Mouse (Mus musculus) adrenal gland (tissue): ENCODE measurements around the gene Myt1.
"Not testable (repeated sequence)": the region's sequence is repeated elsewhere in the genome, so short reads cannot be mapped to it uniquely, and the experiment has no call there.

Source experiments
- intact Hi-C: fragments of 180-260 bp; cut with DNase I; formaldehyde crosslinking; loops from one replicate; pipeline ENCODE4 v1.15.1; 2025

The Myt1 gene

DNA sequence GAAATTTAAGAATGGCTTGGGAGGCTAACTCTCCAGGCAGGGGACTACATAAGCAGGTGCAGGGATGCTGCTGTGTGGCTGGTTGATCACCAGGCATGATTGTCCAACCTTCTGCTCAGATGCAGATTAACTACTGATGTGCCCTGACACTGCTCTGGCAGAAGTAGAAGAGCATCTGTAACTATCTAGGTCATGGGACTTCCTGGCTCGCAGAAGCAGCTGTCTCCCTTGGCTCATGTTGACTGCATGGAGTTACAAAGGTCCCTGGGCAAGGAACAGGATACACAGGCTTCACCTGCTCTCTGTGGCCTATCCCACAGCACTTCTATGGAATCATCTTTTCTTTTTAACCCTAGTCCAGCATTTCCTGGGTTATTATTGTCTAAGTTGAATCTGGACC lies 12.7 kb downstream of the Myt1 start:
- intact Hi-C loops, result no loop called here

DNA sequence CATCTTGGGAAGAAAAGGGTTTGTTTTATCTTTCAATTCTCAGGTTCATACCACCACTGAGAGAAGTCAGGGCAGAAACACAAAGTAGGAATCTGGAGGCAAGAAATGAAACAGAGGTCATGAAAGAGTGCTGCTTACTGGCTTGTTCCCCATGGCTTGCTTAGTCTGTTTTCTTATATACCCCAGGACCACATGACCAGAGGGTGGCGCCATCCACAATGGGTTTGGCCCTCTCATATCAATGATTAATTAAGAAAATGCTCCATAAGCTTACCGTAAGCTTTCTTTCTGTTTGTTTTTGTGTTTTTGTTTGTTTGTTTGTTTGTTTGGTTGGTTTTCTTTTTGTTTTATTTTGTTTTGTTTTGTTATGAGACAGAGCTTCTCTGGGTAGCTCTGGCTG lies 14.6 kb downstream of the Myt1 start:
- intact Hi-C loops, result loop anchor here (2.0 kb wide), 1 partner anchor 89 kb away; no protein-coding TSS in a partner anchor

GRCm38 (mm10) chr2:181781421-181781820 lies 18.3 kb downstream of the Myt1 start:
- intact Hi-C loops, result no loop called here

GRCm38 (mm10) chr2:181787852-181788251 lies 24.7 kb downstream of the Myt1 start:
- intact Hi-C loops, result no loop called here

- intact Hi-C loops, result no loop called here
Measured at GRCm38 (mm10) chr2:181789396-181789795, 26.3 kb downstream of the Myt1 start.

DNA sequence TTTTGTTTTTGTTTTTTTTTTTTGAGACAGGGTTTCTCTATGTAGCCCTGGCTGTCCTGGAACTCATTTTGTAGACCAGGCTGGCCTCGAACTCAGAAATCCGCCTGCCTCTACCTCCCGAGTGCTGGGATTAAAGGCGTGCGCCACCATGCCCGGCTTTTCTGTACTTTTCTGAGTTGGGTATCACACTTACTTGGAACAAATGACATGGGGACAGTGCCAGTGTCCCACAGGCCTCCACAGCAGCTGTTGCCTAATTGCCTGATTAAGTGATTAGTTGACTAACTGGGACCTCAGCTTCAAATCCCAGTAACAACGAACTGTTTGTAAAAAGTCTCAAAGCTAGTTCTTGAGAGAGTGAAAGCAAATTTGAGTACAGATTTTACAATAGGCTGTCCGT lies 30.1 kb downstream of the Myt1 start:
- intact Hi-C loops, result not testable (repeated sequence)

DNA sequence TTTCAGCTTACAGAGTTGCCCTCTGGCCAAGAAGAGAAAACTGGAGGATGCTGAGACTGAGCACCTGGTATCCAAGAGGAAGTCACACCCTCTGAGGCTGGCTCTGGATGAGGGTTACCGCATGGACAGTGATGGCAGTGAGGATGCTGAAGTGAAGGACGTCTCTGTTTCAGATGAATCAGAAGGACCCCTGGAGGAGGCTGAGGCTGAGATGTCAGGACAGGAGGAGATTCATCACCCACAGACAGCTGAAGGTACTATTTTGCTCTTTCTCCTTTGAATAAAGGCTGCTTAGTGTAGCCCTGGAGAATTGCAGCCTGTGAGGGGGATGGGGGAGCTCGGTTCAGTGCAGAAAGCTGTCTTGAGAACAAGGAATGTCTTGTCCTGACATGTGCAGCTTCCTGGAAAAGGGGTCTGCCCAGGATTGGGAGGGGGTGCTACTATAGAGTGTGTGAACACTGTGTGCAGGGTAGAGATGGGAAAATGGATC lies 32.6 kb downstream of the Myt1 start:
- intact Hi-C loops, result no loop called here

GRCm38 (mm10) chr2:181797672-181798071 lies 34.5 kb downstream of the Myt1 start:
- intact Hi-C loops, result no loop called here

GRCm38 (mm10) chr2:181829032-181829650 lies 66.0 kb downstream of the Myt1 start:
- intact Hi-C loops, result no loop called here

GRCm38 (mm10) chr2:181832745-181833144 lies 69.6 kb downstream of the Myt1 start:
- intact Hi-C loops, result no loop called here

DNA sequence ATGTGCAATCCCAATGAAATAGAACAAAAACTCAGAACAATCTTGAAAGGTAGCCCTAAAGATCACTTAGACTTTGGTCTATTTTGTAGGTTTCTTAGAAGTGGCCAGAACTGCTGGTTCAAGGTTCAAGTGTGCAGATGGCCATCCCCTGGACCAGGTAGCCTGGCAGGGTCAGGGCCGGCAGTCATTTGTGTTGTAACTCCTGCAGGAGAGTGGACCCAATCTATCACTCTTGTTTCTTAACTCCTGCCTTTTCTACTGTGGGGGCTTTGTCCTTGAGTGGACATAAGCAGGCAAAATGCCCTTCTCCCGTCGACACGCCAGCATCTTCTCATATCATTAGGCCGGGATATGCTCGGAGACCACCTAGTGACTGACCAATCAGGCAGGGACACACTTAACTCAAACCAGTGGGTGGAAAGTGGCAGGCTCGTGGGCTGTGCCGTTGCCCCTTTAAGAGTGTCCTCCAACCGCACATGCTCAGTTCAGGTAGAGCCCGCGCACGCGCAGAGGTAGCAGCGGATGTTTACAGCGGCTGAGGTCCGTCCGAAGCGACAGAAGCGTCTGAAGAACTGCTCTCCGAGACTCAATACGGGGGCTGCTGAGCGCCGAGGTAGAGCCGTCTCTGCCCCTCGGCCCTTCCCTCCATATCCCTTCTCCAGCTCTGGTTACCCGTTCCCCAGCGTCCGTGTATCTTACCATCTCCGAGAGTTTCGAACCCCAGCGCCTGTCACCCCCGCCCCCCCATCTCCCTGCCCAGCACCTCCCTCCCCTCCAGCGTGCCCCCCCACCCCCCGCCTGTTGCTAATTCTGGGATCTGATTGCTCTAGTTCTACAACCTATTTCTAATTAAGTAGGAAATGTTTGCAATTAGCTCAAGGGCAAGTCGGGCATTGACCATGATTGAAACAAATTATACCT lies 74.5 kb downstream of the Myt1 start, which contains the start of gene Pcmtd2:
Gene Pcmtd2 (plus strand): TSS at position 483 of the 921 bp plus-strand sequence.
- intact Hi-C loops, result no loop called here

DNA sequence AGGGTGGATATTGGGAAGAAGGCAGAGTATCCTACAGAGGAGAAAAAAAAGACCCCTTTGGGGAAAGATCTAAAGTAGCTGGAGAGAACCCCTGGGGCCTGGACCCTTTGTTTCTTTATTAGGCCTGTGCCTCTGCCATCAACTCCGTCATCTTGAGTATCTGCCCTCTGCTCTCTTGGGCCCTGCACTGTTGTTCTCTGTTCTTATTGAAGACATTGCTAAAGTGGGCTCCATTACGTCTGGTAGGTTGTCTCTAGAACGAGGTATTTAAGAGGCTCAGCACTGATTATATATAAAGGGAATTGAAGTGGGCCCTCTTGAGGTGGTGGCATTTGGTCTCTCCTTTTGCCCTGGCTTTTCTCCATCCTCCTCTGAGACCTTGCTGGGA lies 75.2 kb downstream of the Myt1 start:
- intact Hi-C loops, result no loop called here

- intact Hi-C loops, result no loop called here
Measured at GRCm38 (mm10) chr2:181845709-181846394, 82.7 kb downstream of the Myt1 start.

GRCm38 (mm10) chr2:181863791-181864535 lies 100.8 kb downstream of the Myt1 start, which contains the start of gene Polr3k:
TSS of gene Polr3k (plus strand) at chr2:181864337.
- intact Hi-C loops, result loop anchor here (10.0 kb wide), 1 partner anchor 139 kb away; no protein-coding TSS in a partner anchor

DNA sequence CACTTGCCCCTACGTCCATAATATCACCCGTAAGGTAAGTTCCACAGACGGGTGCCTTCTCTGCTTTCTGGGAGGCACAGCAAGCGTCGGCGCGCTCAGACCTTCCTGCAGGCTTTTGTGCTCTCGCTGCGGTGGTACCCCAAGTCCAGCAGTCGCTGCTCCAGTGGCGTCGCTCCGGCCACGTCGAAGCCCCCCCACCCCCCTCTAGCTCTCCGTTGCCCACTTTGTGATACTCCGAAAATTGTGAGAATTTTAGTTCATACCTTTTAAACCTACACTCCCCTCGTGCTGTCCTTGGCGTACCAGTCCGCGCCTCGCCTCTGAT lies 101.4 kb downstream of the Myt1 start:
- intact Hi-C loops, result loop anchor here (10.0 kb wide), 1 partner anchor 140 kb away; no protein-coding TSS in a partner anchor

GRCm38 (mm10) chr2:181866931-181867330 lies 103.8 kb downstream of the Myt1 start:
- intact Hi-C loops, result loop anchor here (2.0 to 10.0 kb wide), 2 partner anchors 88 to 142 kb away; no protein-coding TSS in a partner anchor

DNA sequence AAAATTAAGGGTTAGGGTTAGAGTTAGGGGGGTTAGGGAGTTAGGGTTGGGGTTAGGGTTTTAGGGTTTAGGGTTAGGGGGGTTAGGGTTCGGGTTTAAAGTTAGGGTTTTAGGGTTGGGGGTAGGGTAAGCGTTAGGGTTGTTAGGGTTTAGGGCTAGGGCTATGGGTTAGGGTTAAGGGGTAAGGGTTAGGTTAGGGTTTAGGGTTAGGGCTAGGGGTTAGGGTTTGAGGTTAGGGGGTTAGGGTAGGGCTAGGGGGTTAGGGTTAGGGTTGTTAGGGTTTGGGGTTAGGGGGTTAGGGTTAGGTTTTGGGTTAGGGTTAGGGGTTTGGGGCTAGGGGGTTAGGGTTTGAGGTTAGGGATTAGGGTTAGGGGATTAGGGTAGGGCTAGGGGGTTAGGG lies 107.9 kb downstream of the Myt1 start:
- intact Hi-C loops, result no loop called here
